Mouse (Mus musculus) hindbrain, postnatal 0 days (tissue): ENCODE data around the gene Necap2. TPM values are rescaled to one million over a fixed set of nuclear protein-coding genes. Genes with fewer than 3 reads are reported as not detected.

Source experiments
- ATAC-seq: fragments of 200-750 bp; cut with Nextera tagmentation; 2 replicates; pipeline ENCODE4 v1.8.0; 2017; ENCODE audit warnings: mild to moderate bottlenecking, moderate TSS enrichment, moderate library complexity
- DNase-seq: peaks from one replicate; pipeline ENCODE4 v3.0.0-alpha.2; 2015; ENCODE audit warnings: low spot score
- H3K27ac ChIP-seq: fragments of 300-500 bp; sonication (generic); 2 replicates; pipeline ENCODE4 v1.5.1; 2014; ENCODE audit warnings: mild to moderate bottlenecking
- H3K27me3 ChIP-seq: fragments of 300-500 bp; sonication (generic); 2 replicates; pipeline ENCODE4 v1.6.1; 2014; ENCODE audit warnings: low read length, mixed read lengths; ENCODE audit not compliant: insufficient read depth
- H3K36me3 ChIP-seq: fragments of 300-500 bp; sonication (generic); 2 replicates; pipeline ENCODE4 v1.6.1; 2014; ENCODE audit warnings: low read length, mixed read lengths; ENCODE audit not compliant: insufficient read depth
- H3K4me1 ChIP-seq: fragments of 300-500 bp; sonication (generic); 2 replicates; pipeline ENCODE4 v1.6.1; 2014; ENCODE audit warnings: antibody characterized with exemption, low read length, mixed read lengths; ENCODE audit not compliant: insufficient read depth
- H3K4me2 ChIP-seq: fragments of 300-500 bp; sonication (generic); 2 replicates; pipeline ENCODE4 v1.6.1; 2014; ENCODE audit warnings: low read depth, mild to moderate bottlenecking, low read length, moderate library complexity, mixed read lengths
- H3K4me3 ChIP-seq: fragments of 300-500 bp; sonication (generic); 2 replicates; pipeline ENCODE4 v1.5.1; 2014; ENCODE audit warnings: low read length
- H3K9ac ChIP-seq: fragments of 300-500 bp; sonication (generic); replicated peaks from 2 replicates; pipeline ENCODE4 v1.6.1; 2014; ENCODE audit warnings: mild to moderate bottlenecking, low read length, moderate library complexity, mixed read lengths
- H3K9me3 ChIP-seq: fragments of 300-500 bp; sonication (generic); 2 replicates; pipeline ENCODE4 v1.6.1; 2016; ENCODE audit warnings: low read length, mixed read lengths
- CTCF ChIP-seq: IDR thresholded peaks from 2 replicates; pipeline ENCODE4 v1.5.1; 2016; ENCODE audit warnings: antibody characterized with exemption, control low read depth, low read depth
- WGBS: fragments of 180-500 bp; shearing (Covaris S2); extraction: QIAGEN DNeasy Blood & Tissue Kit; methylation state at CpG from one replicate; pipeline ENCODE4 v1.1.7; 2014; 5-methylcytosine and 5-hydroxymethylcytosine counted together
- polyA plus RNA-seq: library from polyadenylated mRNA; unstranded; fragments of >200 nt; fragmentation: Nextera tagmentation; extraction: Ambion mirVana; gene quantifications from 2 replicates; pipeline ENCODE4 v1.2.1, GENCODE M21; 2015
- total RNA-seq: library from RNA; depleted of rRNA; stranded (reverse); fragments of >200 nt; gene quantifications from 2 replicates; pipeline ENCODE4 v1.2.3, GENCODE M21; 2014

The Necap2 gene
- total and polyA plus RNA-seq, 2 experiments from 2014 or later = 51.5 to 67.5 TPM

GRCm38 (mm10) chr4:141114521-141114981 is 36.4 kb upstream of the Necap2 start:
- no peaks in the 10 kb centered on the region for H3K27me3 ChIP-seq
- H3K4me2 ChIP-seq = no peak overlapping the region
- H3K4me1 ChIP-seq = no peaks in the 10 kb centered on the region; the same call in 1 of the 2 replicates
- H3K36me3 ChIP-seq = peaks cover 26% of the 10 kb centered on the region; the same call in 1 of the 2 replicates
- ATAC-seq = peak; percentile 85
- H3K9me3 ChIP-seq = no peaks in the 10 kb centered on the region
- H3K9ac ChIP-seq = no peak overlapping the region
- TF ChIP-seq CTCF = no peak
- 61% methylated on average over 6 of the region's 6 CpGs for WGBS
- DNase-seq = peak; percentile 67
- peak overlapping the region; percentile 83 for H3K27ac ChIP-seq
- H3K4me3 ChIP-seq = no peak overlapping the region

GRCm38 (mm10) chr4:141113831-141114230 is 35.7 kb upstream of the Necap2 start:
- Histone ChIP-seq H3K36me3 (peaks cover 26% of the 10 kb centered on the region; the same call in 1 of the 2 replicates), H3K27me3 (no peaks in the 10 kb centered on the region), H3K9me3 (no peaks in the 10 kb centered on the region), H3K9ac (0 out of 2 replicates have a peak overlapping the region, but pooled peaks have one; percentile 5), H3K4me1 (no peaks in the 10 kb centered on the region; the same call in 1 of the 2 replicates), H3K27ac (peak overlapping the region; percentile 83), H3K4me3 (no peak overlapping the region), H3K4me2 (no peak overlapping the region)
- TF ChIP-seq CTCF = peak; percentile 25; the same call in 1 of the 2 replicates
- WGBS = 79% methylated on average over 7 of the region's 7 CpGs
- DNase-seq (peak; percentile 40), ATAC-seq (peak; percentile 49)

- H3K27me3 ChIP-seq = no peaks in the 10 kb centered on the region
- H3K4me2 ChIP-seq = no peak overlapping the region
- peak; percentile 46 for DNase-seq
- H3K4me1 ChIP-seq = no peaks in the 10 kb centered on the region
- WGBS = 33% methylated on average over 10 of the region's 10 CpGs
- TF ChIP-seq CTCF = no peak
- H3K36me3 ChIP-seq = peaks cover 3% of the 10 kb centered on the region; the same call in 1 of the 2 replicates
- no peak overlapping the region; the same call in 1 of the 2 replicates for H3K27ac ChIP-seq
- no peak overlapping the region for H3K9ac ChIP-seq
- no peak overlapping the region for H3K4me3 ChIP-seq
- no peaks in the 10 kb centered on the region for H3K9me3 ChIP-seq
- ATAC-seq = no peak
Observed at GRCm38 (mm10) chr4:141108196-141108732, 30.1 kb upstream of the Necap2 start.

DNA sequence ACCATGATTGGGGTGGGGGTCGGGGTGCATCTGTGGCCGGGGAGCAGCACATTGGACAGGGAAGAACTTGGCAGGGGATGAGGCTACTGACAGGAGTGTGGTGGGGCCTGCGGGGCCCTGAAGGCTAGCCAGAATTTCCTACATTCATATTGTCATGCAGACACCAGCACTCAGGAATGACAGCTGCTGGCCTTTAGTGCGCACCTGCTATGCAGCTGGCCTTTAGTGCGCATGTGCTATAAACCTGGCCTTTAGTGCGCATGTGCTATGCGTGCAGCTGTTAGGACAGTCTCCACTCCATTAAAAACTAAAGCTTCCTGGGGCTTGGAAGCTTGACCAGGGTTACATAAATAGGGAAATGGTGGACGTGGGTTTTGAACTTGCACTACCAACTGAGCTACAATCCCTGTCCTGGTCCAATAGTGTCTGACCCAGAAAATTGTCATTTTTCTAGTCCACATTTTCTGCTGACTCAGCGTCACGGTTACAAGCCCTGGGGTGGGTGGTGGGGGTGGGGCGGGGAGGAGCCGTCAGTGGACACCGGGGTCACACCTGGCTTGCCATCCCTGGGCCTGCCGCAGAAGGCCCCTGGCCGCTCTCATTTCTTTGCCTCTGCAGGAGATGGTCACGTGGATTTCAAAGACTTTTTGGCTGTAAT is 28.5 kb upstream of the Necap2 start:
- no peak overlapping the region for H3K9ac ChIP-seq
- H3K4me2 ChIP-seq = no peak overlapping the region
- DNase-seq (no peak), ATAC-seq (no peak)
- H3K27me3 ChIP-seq = no peaks in the 10 kb centered on the region
- no peak for TF ChIP-seq CTCF
- no peaks in the 10 kb centered on the region for H3K4me1 ChIP-seq
- H3K4me3 ChIP-seq = no peak overlapping the region
- no peak overlapping the region for H3K27ac ChIP-seq
- no peaks in the 10 kb centered on the region for H3K36me3 ChIP-seq
- WGBS = 68% methylated on average over 16 of the region's 16 CpGs
- no peaks in the 10 kb centered on the region for H3K9me3 ChIP-seq

- no peak overlapping the region for H3K27ac ChIP-seq
- H3K4me2 ChIP-seq = no peak overlapping the region
- peak; percentile 66 for TF ChIP-seq CTCF
- H3K4me1 ChIP-seq = no peaks in the 10 kb centered on the region
- peak; percentile 39 for DNase-seq
- ATAC-seq = no peak
- H3K27me3 ChIP-seq = no peaks in the 10 kb centered on the region
- no peaks in the 10 kb centered on the region for H3K36me3 ChIP-seq
- 69% methylated on average over 6 of the region's 6 CpGs for WGBS
- no peaks in the 10 kb centered on the region for H3K9me3 ChIP-seq
- no peak overlapping the region for H3K4me3 ChIP-seq
- H3K9ac ChIP-seq = no peak overlapping the region
Observed at GRCm38 (mm10) chr4:141101855-141102254, 23.7 kb upstream of the Necap2 start.

- no peak overlapping the region for H3K4me2 ChIP-seq
- H3K4me1 ChIP-seq = no peaks in the 10 kb centered on the region
- DNase-seq = no peak
- TF ChIP-seq CTCF = no peak
- no peaks in the 10 kb centered on the region for H3K9me3 ChIP-seq
- ATAC-seq = no peak
- no peaks in the 10 kb centered on the region for H3K36me3 ChIP-seq
- no peak overlapping the region for H3K4me3 ChIP-seq
- WGBS = 93% methylated on average over 9 of the region's 9 CpGs
- H3K27me3 ChIP-seq = no peaks in the 10 kb centered on the region
- no peak overlapping the region for H3K9ac ChIP-seq
- no peak overlapping the region for H3K27ac ChIP-seq
Observed at GRCm38 (mm10) chr4:141101291-141101690, 23.1 kb upstream of the Necap2 start.

DNA sequence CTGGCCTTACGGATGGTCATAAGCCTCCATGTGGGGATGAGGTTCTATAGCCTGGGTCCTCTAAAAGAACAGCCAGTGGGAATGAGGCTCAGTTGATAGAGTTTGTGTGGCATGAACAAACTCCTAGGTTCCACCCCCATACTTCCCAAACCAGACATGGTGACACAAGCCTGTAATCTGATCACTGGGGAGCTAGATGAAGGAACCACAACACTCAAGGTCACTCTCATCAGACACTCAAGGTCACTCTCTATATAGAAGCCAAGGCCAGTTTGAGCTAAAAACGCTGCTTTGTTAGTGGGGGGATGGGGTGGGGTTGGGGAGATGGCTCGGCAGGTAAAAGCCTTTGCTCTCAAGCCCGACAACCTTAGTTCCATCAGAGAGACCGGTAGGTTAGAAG is 21.8 kb upstream of the Necap2 start:
- H3K4me2 ChIP-seq = no peak overlapping the region
- 84% methylated on average over 5 of the region's 5 CpGs for WGBS
- H3K36me3 ChIP-seq = no peaks in the 10 kb centered on the region
- no peaks in the 10 kb centered on the region for H3K4me1 ChIP-seq
- ATAC-seq (no peak), DNase-seq (no peak)
- H3K9ac ChIP-seq = no peak overlapping the region
- H3K9me3 ChIP-seq = no peaks in the 10 kb centered on the region
- H3K4me3 ChIP-seq = no peak overlapping the region
- H3K27ac ChIP-seq = no peak overlapping the region
- H3K27me3 ChIP-seq = no peaks in the 10 kb centered on the region
- TF ChIP-seq CTCF = no peak
